Mouse (Mus musculus) kidney, postnatal 0 days (tissue): ENCODE data around the gene Zic2. TPM values are rescaled to one million over a fixed set of nuclear protein-coding genes. Genes with fewer than 3 reads are reported as not detected.
A peak's percentile ranks its signal among the peaks of the same experiment; 100 is the strongest.

Experiments
- ATAC-seq: fragments of 200-750 bp; cut with Nextera tagmentation; replicated peaks from 2 replicates; pipeline ENCODE4 v1.8.0; 2017; ENCODE audit warnings: low read depth, moderate number of reproducible peaks, moderate TSS enrichment, moderate library complexity; ENCODE audit not compliant: low FRiP score
- DNase-seq: peaks from one replicate; pipeline ENCODE4 v3.0.0-alpha.2; 2016; ENCODE audit warnings: low spot score
- H3K27ac ChIP-seq: fragments of 300-500 bp; sonication (generic); 2 replicates; pipeline ENCODE4 v1.5.1; 2014; ENCODE audit warnings: mild to moderate bottlenecking
- H3K27me3 ChIP-seq: fragments of 300-500 bp; sonication (generic); 2 replicates; pipeline ENCODE4 v1.6.1; 2014; ENCODE audit warnings: low read length, mixed read lengths; ENCODE audit not compliant: insufficient read depth
- H3K36me3 ChIP-seq: fragments of 300-500 bp; sonication (generic); 2 replicates; pipeline ENCODE4 v1.6.1; 2014; ENCODE audit warnings: low read length, mixed read lengths; ENCODE audit not compliant: insufficient read depth
- H3K4me1 ChIP-seq: fragments of 300-500 bp; sonication (generic); replicated peaks from 2 replicates; pipeline ENCODE4 v1.6.1; 2014; ENCODE audit warnings: antibody characterized with exemption, low read length, mixed read lengths; ENCODE audit not compliant: insufficient read depth
- H3K4me2 ChIP-seq: fragments of 300-500 bp; sonication (generic); 2 replicates; pipeline ENCODE4 v1.6.1; 2014; ENCODE audit warnings: mild to moderate bottlenecking, low read length, moderate library complexity, mixed read lengths
- H3K4me3 ChIP-seq: fragments of 300-500 bp; sonication (generic); replicated peaks from 2 replicates; pipeline ENCODE4 v1.5.1; 2014; ENCODE audit warnings: low read depth, low read length
- H3K9ac ChIP-seq: fragments of 300-500 bp; sonication (generic); 2 replicates; pipeline ENCODE4 v1.6.1; 2014; ENCODE audit warnings: low read depth, low read length
- H3K9me3 ChIP-seq: fragments of 300-500 bp; sonication (generic); replicated peaks from 2 replicates; pipeline ENCODE4 v1.6.1; 2016; ENCODE audit warnings: low read length, inconsistent platforms, mixed read lengths
- CTCF ChIP-seq: IDR thresholded peaks from 2 replicates; pipeline ENCODE4 v1.5.1; 2016; ENCODE audit warnings: antibody characterized with exemption, low read depth, mild to moderate bottlenecking, moderate library complexity
- WGBS: fragments of 180-500 bp; shearing (Covaris S2); extraction: QIAGEN DNeasy Blood & Tissue Kit; methylation state at CpG from one replicate; pipeline ENCODE4 v1.1.7; 2014; 5-methylcytosine and 5-hydroxymethylcytosine counted together
- polyA plus RNA-seq: library from polyadenylated mRNA; unstranded; fragments of >200 nt; fragmentation: Nextera tagmentation; extraction: Ambion mirVana; gene quantifications from 2 replicates; pipeline ENCODE4 v1.2.1, GENCODE M21; 2015

Gene Zic2
- polyA plus RNA-seq, 1 experiment from 2014 or later, result not detected

DNA sequence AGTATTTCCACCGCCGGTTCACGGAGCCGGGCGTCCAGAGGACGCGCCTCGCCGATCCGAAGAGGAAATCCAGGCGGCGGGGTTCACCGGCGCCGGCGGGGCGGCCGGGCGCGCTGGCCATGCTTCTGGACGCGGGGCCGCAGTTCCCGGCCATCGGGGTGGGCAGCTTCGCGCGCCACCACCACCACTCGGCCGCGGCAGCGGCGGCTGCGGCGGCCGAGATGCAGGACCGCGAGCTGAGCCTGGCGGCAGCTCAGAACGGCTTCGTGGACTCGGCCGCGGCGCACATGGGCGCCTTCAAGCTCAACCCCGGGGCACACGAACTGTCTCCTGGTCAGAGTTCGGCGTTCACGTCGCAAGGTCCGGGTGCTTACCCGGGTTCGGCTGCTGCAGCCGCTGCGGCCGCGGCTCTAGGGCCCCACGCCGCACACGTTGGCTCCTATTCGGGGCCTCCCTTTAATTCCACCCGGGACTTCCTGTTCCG lies 364 bp downstream of the Zic2 start:
- Histone ChIP-seq H3K36me3 (no peaks in the 10 kb centered on the region), H3K27ac (no peak overlapping the region), H3K27me3 (peaks cover 95% of the 10 kb centered on the region), H3K4me3 (peak overlapping the region; percentile 33), H3K9ac (peak overlapping the region; percentile 8; the same call in 1 of the 2 replicates), H3K9me3 (no peaks in the 10 kb centered on the region), H3K4me2 (peak overlapping the region; percentile 66), H3K4me1 (peaks cover 15% of the 10 kb centered on the region; the same call in 1 of the 2 replicates)
- under 1% methylated on average over 56 of the region's 65 CpGs for WGBS
- TF ChIP-seq CTCF, result no peak
- ATAC-seq (peak; percentile 21; the same call in 1 of the 2 replicates), DNase-seq (no peak)

GRCm38 (mm10) chr14:122476041-122476821 lies 996 bp downstream of the Zic2 start:
- Histone ChIP-seq H3K4me2 (peak overlapping the region; percentile 66), H3K9me3 (no peaks in the 10 kb centered on the region), H3K27ac (no peak overlapping the region), H3K27me3 (peaks cover 95% of the 10 kb centered on the region), H3K9ac (no peak overlapping the region), H3K36me3 (no peaks in the 10 kb centered on the region), H3K4me3 (peak overlapping the region; percentile 33), H3K4me1 (peaks cover 15% of the 10 kb centered on the region; the same call in 1 of the 2 replicates)
- ATAC-seq (peak; percentile 6; the same call in 1 of the 2 replicates), DNase-seq (no peak)
- 1% methylated on average over 62 of the region's 62 CpGs for WGBS
- no peak for TF ChIP-seq CTCF

GRCm38 (mm10) chr14:122476822-122477215 lies 1.6 kb downstream of the Zic2 start:
- H3K36me3 ChIP-seq, result no peaks in the 10 kb centered on the region
- no peaks in the 10 kb centered on the region for H3K9me3 ChIP-seq
- ATAC-seq, result no peak
- peaks cover 15% of the 10 kb centered on the region; the same call in 1 of the 2 replicates for H3K4me1 ChIP-seq
- TF ChIP-seq CTCF, result no peak
- H3K27me3 ChIP-seq, result peaks cover 95% of the 10 kb centered on the region
- H3K4me3 ChIP-seq, result no peak overlapping the region
- 2% methylated on average over 18 of the region's 18 CpGs for WGBS
- no peak for DNase-seq
- H3K9ac ChIP-seq, result no peak overlapping the region
- H3K4me2 ChIP-seq, result no peak overlapping the region
- no peak overlapping the region for H3K27ac ChIP-seq

- 3% methylated on average over 20 of the region's 20 CpGs for WGBS
- H3K9ac ChIP-seq, result no peak overlapping the region
- no peaks in the 10 kb centered on the region for H3K36me3 ChIP-seq
- no peak for DNase-seq
- H3K4me3 ChIP-seq, result no peak overlapping the region
- ATAC-seq, result no peak
- no peak overlapping the region for H3K27ac ChIP-seq
- TF ChIP-seq CTCF, result no peak
- H3K4me1 ChIP-seq, result peaks cover 15% of the 10 kb centered on the region; the same call in 1 of the 2 replicates
- H3K27me3 ChIP-seq, result peaks cover 95% of the 10 kb centered on the region
- no peaks in the 10 kb centered on the region for H3K9me3 ChIP-seq
- H3K4me2 ChIP-seq, result no peak overlapping the region
These were observed 2.0 kb downstream of the Zic2 start for GRCm38 (mm10) chr14:122477261-122477671.

- Histone ChIP-seq H3K4me3 (no peak overlapping the region), H3K27me3 (peaks cover 95% of the 10 kb centered on the region), H3K9me3 (no peaks in the 10 kb centered on the region), H3K4me2 (no peak overlapping the region), H3K4me1 (peaks cover 15% of the 10 kb centered on the region; the same call in 1 of the 2 replicates), H3K9ac (no peak overlapping the region), H3K36me3 (no peaks in the 10 kb centered on the region), H3K27ac (no peak overlapping the region)
- no peak for DNase-seq
- no peak for ATAC-seq
- WGBS, result 2% methylated on average over 9 of the region's 9 CpGs
- no peak for TF ChIP-seq CTCF
These were observed 2.8 kb downstream of the Zic2 start for GRCm38 (mm10) chr14:122477971-122478573.

- no peak for ATAC-seq
- no peaks in the 10 kb centered on the region for H3K9me3 ChIP-seq
- peaks cover 95% of the 10 kb centered on the region for H3K27me3 ChIP-seq
- no peak overlapping the region for H3K9ac ChIP-seq
- H3K36me3 ChIP-seq, result no peaks in the 10 kb centered on the region
- no peak for TF ChIP-seq CTCF
- H3K4me3 ChIP-seq, result no peak overlapping the region
- H3K4me1 ChIP-seq, result peaks cover 15% of the 10 kb centered on the region; the same call in 1 of the 2 replicates
- DNase-seq, result no peak
- no peak overlapping the region for H3K27ac ChIP-seq
- under 1% methylated on average over 22 of the region's 22 CpGs for WGBS
- no peak overlapping the region for H3K4me2 ChIP-seq
These were observed 3.4 kb downstream of the Zic2 start for GRCm38 (mm10) chr14:122478574-122479011.
